Mouse (Mus musculus) heart, embryonic 12.5 days (tissue): ENCODE measurements around the gene Mrpl22. TPM values are rescaled to one million over a fixed set of nuclear protein-coding genes. Genes with fewer than 3 reads are reported as not detected.
A peak's percentile ranks its signal among the peaks of the same experiment; 100 is the strongest.
"Not testable (repeated sequence)": the region's sequence is repeated elsewhere in the genome, so short reads cannot be mapped to it uniquely, and the experiment has no call there.

Source experiments
- ATAC-seq: fragments of 200-750 bp; cut with Nextera tagmentation; 2 replicates; pipeline ENCODE4 v1.8.0; 2017; ENCODE audit warnings: moderate TSS enrichment, moderate library complexity; ENCODE audit not compliant: insufficient number of reproducible peaks, low FRiP score
- H3K27ac ChIP-seq: fragments of 300-500 bp; sonication (generic); 2 replicates; pipeline ENCODE4 v1.5.1; 2016; ENCODE audit warnings: mild to moderate bottlenecking, moderate library complexity; ENCODE audit not compliant: poor library complexity, severe bottlenecking
- H3K27me3 ChIP-seq: fragments of 300-500 bp; sonication (generic); replicated peaks from 2 replicates; pipeline ENCODE4 v1.6.1; 2016; ENCODE audit warnings: mild to moderate bottlenecking, moderate library complexity
- H3K36me3 ChIP-seq: fragments of 300-500 bp; sonication (generic); 2 replicates; pipeline ENCODE4 v1.6.1; 2016; ENCODE audit warnings: mild to moderate bottlenecking, moderate library complexity
- H3K4me1 ChIP-seq: fragments of 300-500 bp; sonication (generic); replicated peaks from 2 replicates; pipeline ENCODE4 v1.6.1; 2016; ENCODE audit warnings: mild to moderate bottlenecking
- H3K4me2 ChIP-seq: fragments of 300-500 bp; sonication (generic); 2 replicates; pipeline ENCODE4 v1.6.1; 2016; ENCODE audit warnings: mild to moderate bottlenecking, moderate library complexity
- H3K4me3 ChIP-seq: fragments of 300-500 bp; sonication (generic); 2 replicates; pipeline ENCODE4 v1.5.1; 2016; ENCODE audit warnings: mild to moderate bottlenecking
- H3K9ac ChIP-seq: fragments of 300-500 bp; sonication (generic); 2 replicates; pipeline ENCODE4 v1.6.1; 2016; ENCODE audit warnings: mild to moderate bottlenecking, moderate library complexity
- H3K9me3 ChIP-seq: fragments of 300-500 bp; sonication (generic); replicated peaks from 2 replicates; pipeline ENCODE4 v1.6.1; 2016; ENCODE audit warnings: mild to moderate bottlenecking, moderate library complexity
- WGBS: fragments of 180-500 bp; shearing (Covaris S2); methylation state at CpG from one replicate; pipeline ENCODE4 v1.1.7; 2016; 5-methylcytosine and 5-hydroxymethylcytosine counted together
- polyA plus RNA-seq: library from polyadenylated mRNA; unstranded; fragments of >200 nt; fragmentation: Nextera tagmentation; extraction: Ambion mirVana; gene quantifications from 2 replicates; pipeline ENCODE4 v1.2.1, GENCODE M21; 2016

The Mrpl22 gene
- polyA plus RNA-seq, 1 experiment from 2014 or later, result 109 TPM

GRCm38 (mm10) chr11:58180756-58181155, 9.3 kb downstream of the Mrpl22 start:
- peaks cover 42% of the 10 kb centered on the region for H3K36me3 ChIP-seq
- no peak overlapping the region for H3K27ac ChIP-seq
- no peak overlapping the region for H3K4me3 ChIP-seq
- H3K9ac ChIP-seq, result no peak overlapping the region
- H3K27me3 ChIP-seq, result no peaks in the 10 kb centered on the region
- WGBS, result 89% methylated on average over 7 of the region's 7 CpGs
- ATAC-seq, result no peak
- no peaks in the 10 kb centered on the region for H3K4me1 ChIP-seq
- no peak overlapping the region for H3K4me2 ChIP-seq
- H3K9me3 ChIP-seq, result no peaks in the 10 kb centered on the region

GRCm38 (mm10) chr11:58183579-58183978, 12.1 kb downstream of the Mrpl22 start:
- WGBS, result 90% methylated on average over 3 of the region's 3 CpGs
- no peak for ATAC-seq
- Histone ChIP-seq H3K9ac (no peak overlapping the region; the same call in 1 of the 2 replicates), H3K27ac (no peak overlapping the region), H3K36me3 (peaks cover 15% of the 10 kb centered on the region), H3K4me2 (no peak overlapping the region), H3K4me1 (no peaks in the 10 kb centered on the region), H3K27me3 (no peaks in the 10 kb centered on the region), H3K9me3 (no peaks in the 10 kb centered on the region), H3K4me3 (no peak overlapping the region)

- no peak overlapping the region for H3K27ac ChIP-seq
- H3K36me3 ChIP-seq, result no peaks in the 10 kb centered on the region
- no peaks in the 10 kb centered on the region for H3K9me3 ChIP-seq
- no peak for ATAC-seq
- no peak overlapping the region for H3K4me2 ChIP-seq
- WGBS, result 91% methylated on average over 6 of the region's 6 CpGs
- no peak overlapping the region for H3K4me3 ChIP-seq
- H3K4me1 ChIP-seq, result peaks cover 14% of the 10 kb centered on the region
- no peaks in the 10 kb centered on the region for H3K27me3 ChIP-seq
- no peak overlapping the region for H3K9ac ChIP-seq
Measured at GRCm38 (mm10) chr11:58189675-58190074, 18.2 kb downstream of the Mrpl22 start.

GRCm38 (mm10) chr11:58193326-58193725, 21.9 kb downstream of the Mrpl22 start:
- H3K4me2 ChIP-seq, result peak overlapping the region; percentile 11
- no peak overlapping the region for H3K9ac ChIP-seq
- H3K9me3 ChIP-seq, result no peaks in the 10 kb centered on the region
- no peaks in the 10 kb centered on the region for H3K27me3 ChIP-seq
- H3K36me3 ChIP-seq, result no peaks in the 10 kb centered on the region
- peak overlapping the region; percentile 77 for H3K27ac ChIP-seq
- peaks cover 20% of the 10 kb centered on the region for H3K4me1 ChIP-seq
- no peak overlapping the region for H3K4me3 ChIP-seq
- 33% methylated on average over 3 of the region's 3 CpGs for WGBS
- 0 out of 2 replicates have a peak, but pooled peaks have one; percentile 22 for ATAC-seq

- ATAC-seq, result no peak
- H3K4me2 ChIP-seq, result peak overlapping the region; percentile 11
Measured at GRCm38 (mm10) chr11:58193860-58194520, 22.5 kb downstream of the Mrpl22 start.

GRCm38 (mm10) chr11:58198663-58199062, 27.2 kb downstream of the Mrpl22 start:
- Histone ChIP-seq H3K4me1 (peaks cover 16% of the 10 kb centered on the region), H3K27me3 (no peaks in the 10 kb centered on the region), H3K9me3 (no peaks in the 10 kb centered on the region), H3K9ac (peak overlapping the region; percentile 66; the same call in 1 of the 2 replicates), H3K27ac (peak overlapping the region; percentile 8; the same call in 1 of the 2 replicates), H3K4me2 (peak overlapping the region; percentile 87), H3K4me3 (peak overlapping the region; percentile 68), H3K36me3 (no peaks in the 10 kb centered on the region)
- ATAC-seq, result no peak
- WGBS, result 84% methylated on average over 4 of the region's 4 CpGs

More at GRCm38 (mm10) chr11:58193860-58194520, 22.5 kb downstream of the Mrpl22 start:
- no peak overlapping the region for H3K4me3 ChIP-seq
- no peaks in the 10 kb centered on the region for H3K36me3 ChIP-seq
- WGBS, result 37% methylated on average over 4 of the region's 4 CpGs
- no peak overlapping the region for H3K9ac ChIP-seq
- H3K27ac ChIP-seq, result peak overlapping the region; percentile 76
- no peaks in the 10 kb centered on the region for H3K27me3 ChIP-seq
- peaks cover 20% of the 10 kb centered on the region for H3K4me1 ChIP-seq
- no peaks in the 10 kb centered on the region for H3K9me3 ChIP-seq

GRCm38 (mm10) chr11:58199229-58200037, 28.0 kb downstream of the Mrpl22 start, which contains the start of the genes Igtp and Irgm2:
TSS of gene Igtp (plus strand) at chr11:58199556.
TSS of gene Irgm2 (plus strand) at chr11:58199618.
- 4% methylated on average over 14 of the region's 15 CpGs for WGBS
- not testable (repeated sequence) for H3K9me3 ChIP-seq, H3K4me1 ChIP-seq, H3K27me3 ChIP-seq, H3K36me3 ChIP-seq
- Histone ChIP-seq H3K9ac (peak within 1 kb of the TSS; percentile 66), H3K4me2 (peak within 1 kb of the TSS; percentile 87), H3K4me3 (peak within 1 kb of the TSS; percentile 68), H3K27ac (peak within 1 kb of the TSS; percentile 8)
- ATAC-seq, result peak; percentile 88

GRCm38 (mm10) chr11:58200226-58200625, 28.8 kb downstream of the Mrpl22 start:
- Histone ChIP-seq H3K9me3 (no peaks in the 10 kb centered on the region), H3K27me3 (no peaks in the 10 kb centered on the region), H3K9ac (no peak overlapping the region), H3K4me2 (peak overlapping the region; percentile 87; the same call in 1 of the 2 replicates), H3K4me3 (no peak overlapping the region), H3K27ac (no peak overlapping the region), H3K4me1 (peaks cover 10% of the 10 kb centered on the region), H3K36me3 (no peaks in the 10 kb centered on the region)
- WGBS, result 84% methylated on average over 4 of the region's 4 CpGs
- no peak for ATAC-seq

GRCm38 (mm10) chr11:58201052-58201451, 29.6 kb downstream of the Mrpl22 start:
- Histone ChIP-seq H3K9me3 (no peaks in the 10 kb centered on the region), H3K9ac (no peak overlapping the region), H3K4me1 (peaks cover 10% of the 10 kb centered on the region), H3K36me3 (no peaks in the 10 kb centered on the region), H3K4me2 (no peak overlapping the region), H3K27me3 (no peaks in the 10 kb centered on the region), H3K27ac (no peak overlapping the region), H3K4me3 (no peak overlapping the region)
- no peak for ATAC-seq
- WGBS, result 87% methylated on average over 12 of the region's 12 CpGs

GRCm38 (mm10) chr11:58210321-58210886, 38.9 kb downstream of the Mrpl22 start:
- H3K4me2 ChIP-seq, result no peak overlapping the region
- no peaks in the 10 kb centered on the region for H3K9me3 ChIP-seq
- H3K36me3 ChIP-seq, result no peaks in the 10 kb centered on the region; the same call in 1 of the 2 replicates
- no peak overlapping the region for H3K9ac ChIP-seq
- 84% methylated on average over 1 of the region's 1 CpGs for WGBS
- H3K27me3 ChIP-seq, result no peaks in the 10 kb centered on the region
- peaks cover 13% of the 10 kb centered on the region for H3K4me1 ChIP-seq
- H3K4me3 ChIP-seq, result no peak overlapping the region
- no peak for ATAC-seq
- H3K27ac ChIP-seq, result no peak overlapping the region
